Mouse (Mus musculus) forebrain, embryonic 16.5 days (tissue): ENCODE data around the gene Crtc2. TPM values are rescaled to one million over a fixed set of nuclear protein-coding genes. Genes with fewer than 3 reads are reported as not detected.
"Not testable (repeated sequence)": the region's sequence is repeated elsewhere in the genome, so short reads cannot be mapped to it uniquely, and the experiment has no call there.

Source experiments
- ATAC-seq: fragments of 200-750 bp; cut with Nextera tagmentation; 2 replicates; pipeline ENCODE4 v1.8.0; 2017; ENCODE audit warnings: mild to moderate bottlenecking, moderate library complexity
- H3K27ac ChIP-seq: fragments of 300-500 bp; sonication (generic); 2 replicates; pipeline ENCODE4 v1.5.1; 2014; ENCODE audit warnings: low read length, control low read depth
- H3K27me3 ChIP-seq: fragments of 300-500 bp; sonication (generic); replicated peaks from 2 replicates; pipeline ENCODE4 v1.6.1; 2014; ENCODE audit warnings: low read length; ENCODE audit not compliant: control insufficient read depth, insufficient read depth
- H3K36me3 ChIP-seq: fragments of 300-500 bp; sonication (generic); 2 replicates; pipeline ENCODE4 v1.6.1; 2014; ENCODE audit not compliant: control insufficient read depth, insufficient read depth
- H3K4me1 ChIP-seq: fragments of 300-500 bp; sonication (generic); replicated peaks from 2 replicates; pipeline ENCODE4 v1.6.1; 2014; ENCODE audit warnings: low read length; ENCODE audit not compliant: control insufficient read depth, insufficient read depth
- H3K4me2 ChIP-seq: fragments of 300-500 bp; sonication (generic); 2 replicates; pipeline ENCODE4 v1.6.1; 2014; ENCODE audit warnings: mild to moderate bottlenecking, low read length, control low read depth
- H3K4me3 ChIP-seq: fragments of 300-500 bp; sonication (generic); replicated peaks from 2 replicates; pipeline ENCODE4 v1.5.1; 2014; ENCODE audit warnings: mild to moderate bottlenecking, low read length, control low read depth
- H3K9ac ChIP-seq: fragments of 300-500 bp; sonication (generic); replicated peaks from 2 replicates; pipeline ENCODE4 v1.6.1; 2014; ENCODE audit warnings: low read depth, low read length, control low read depth
- H3K9me3 ChIP-seq: fragments of 300-500 bp; sonication (generic); 2 replicates; pipeline ENCODE4 v1.6.1; 2016; ENCODE audit warnings: low read length; ENCODE audit not compliant: control insufficient read depth
- WGBS: fragments of 180-500 bp; shearing (Covaris S2); extraction: QIAGEN DNeasy Blood & Tissue Kit; methylation state at CpG from one replicate; pipeline ENCODE4 v1.1.7; 2014; 5-methylcytosine and 5-hydroxymethylcytosine counted together
- polyA plus RNA-seq: library from polyadenylated mRNA; unstranded; fragments of >200 nt; fragmentation: Nextera tagmentation; extraction: Ambion mirVana; gene quantifications from 2 replicates; pipeline ENCODE4 v1.2.1, GENCODE M21; 2015

Crtc2 gene
- polyA plus RNA-seq, 1 experiment from 2014 or later: 23.2 TPM

DNA sequence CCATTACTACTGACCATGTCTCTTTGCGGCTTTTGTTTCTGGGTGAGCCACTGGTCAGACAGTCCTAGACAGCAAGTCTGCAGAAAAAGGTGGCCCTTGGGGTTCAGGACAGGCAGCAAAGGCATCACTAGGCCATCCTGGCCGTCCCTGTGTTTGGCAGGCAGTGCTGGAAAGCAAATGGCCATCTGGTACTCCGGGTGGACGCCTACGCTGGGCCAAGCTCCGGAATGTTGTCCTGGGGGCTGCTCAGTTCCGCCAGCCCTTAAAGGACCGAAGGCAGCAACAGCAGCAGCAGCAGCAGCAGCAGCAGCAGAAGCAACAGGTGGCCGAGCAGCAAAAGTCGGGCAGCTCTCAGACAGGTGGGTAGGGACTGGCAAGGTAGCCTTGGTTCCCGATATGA is 21.3 kb downstream of the Crtc2 start:
- ATAC-seq: no peak
- H3K27me3 ChIP-seq: no peaks in the 10 kb centered on the region
- H3K9me3 ChIP-seq: no peaks in the 10 kb centered on the region
- 92% methylated on average over 11 of the region's 11 CpGs for WGBS
- no peak overlapping the region for H3K4me2 ChIP-seq
- H3K9ac ChIP-seq: no peak overlapping the region
- peaks cover 11% of the 10 kb centered on the region for H3K36me3 ChIP-seq
- no peak overlapping the region for H3K4me3 ChIP-seq
- no peaks in the 10 kb centered on the region for H3K4me1 ChIP-seq
- no peak overlapping the region for H3K27ac ChIP-seq

DNA sequence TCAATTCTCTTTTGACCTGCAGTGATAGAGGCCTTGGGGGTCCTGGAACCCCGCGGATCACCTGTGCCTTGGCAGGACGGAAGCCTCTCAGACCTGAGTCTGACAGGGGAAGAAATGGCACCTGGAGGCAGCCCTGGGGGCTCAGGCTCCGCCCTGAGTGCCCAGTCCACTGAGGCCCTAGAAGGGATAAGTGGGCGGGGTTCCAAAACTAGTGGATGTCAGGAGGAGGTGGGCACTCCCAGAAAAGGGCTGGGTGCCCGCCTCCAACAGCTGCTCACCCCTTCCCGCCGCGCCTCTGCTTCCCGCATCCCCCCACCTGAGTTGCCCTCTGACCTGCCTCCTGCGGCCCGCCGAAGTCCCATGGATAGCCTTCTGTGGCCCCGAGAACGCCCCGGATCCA is 22.9 kb downstream of the Crtc2 start:
- H3K27me3 ChIP-seq: no peaks in the 10 kb centered on the region
- WGBS: 36% methylated on average over 15 of the region's 16 CpGs
- ATAC-seq: no peak
- no peak overlapping the region for H3K4me2 ChIP-seq
- H3K27ac ChIP-seq: no peak overlapping the region
- no peaks in the 10 kb centered on the region for H3K4me1 ChIP-seq
- peaks cover 11% of the 10 kb centered on the region for H3K36me3 ChIP-seq
- no peak overlapping the region for H3K4me3 ChIP-seq
- no peaks in the 10 kb centered on the region for H3K9me3 ChIP-seq
- H3K9ac ChIP-seq: no peak overlapping the region

DNA sequence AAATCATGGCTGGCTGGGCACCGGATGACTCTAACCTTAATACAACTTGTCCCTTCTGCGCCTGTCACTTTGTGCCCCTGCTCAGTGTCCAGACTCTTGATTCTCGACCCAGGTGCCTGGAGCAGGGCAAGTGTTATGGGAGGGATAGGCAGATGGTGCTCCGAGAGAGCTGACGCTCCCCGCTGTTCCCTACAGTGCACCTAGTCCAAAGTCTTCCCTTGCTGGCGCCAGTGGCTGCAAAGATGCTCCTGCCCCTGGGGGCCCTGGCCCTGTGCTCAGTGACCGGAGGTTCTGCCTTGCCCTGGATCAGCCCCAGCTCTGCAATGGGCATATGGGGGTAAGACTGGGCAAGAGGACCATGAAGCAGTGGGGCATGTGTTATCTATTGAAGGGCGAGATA is 23.8 kb downstream of the Crtc2 start:
- ATAC-seq: no peak
- Histone ChIP-seq H3K27me3 (no peaks in the 10 kb centered on the region), H3K36me3 (peaks cover 9% of the 10 kb centered on the region; the same call in 1 of the 2 replicates), H3K9me3 (no peaks in the 10 kb centered on the region), H3K4me3 (no peak overlapping the region), H3K9ac (no peak overlapping the region), H3K4me2 (no peak overlapping the region), H3K4me1 (no peaks in the 10 kb centered on the region), H3K27ac (no peak overlapping the region)
- WGBS: 93% methylated on average over 9 of the region's 9 CpGs

DNA sequence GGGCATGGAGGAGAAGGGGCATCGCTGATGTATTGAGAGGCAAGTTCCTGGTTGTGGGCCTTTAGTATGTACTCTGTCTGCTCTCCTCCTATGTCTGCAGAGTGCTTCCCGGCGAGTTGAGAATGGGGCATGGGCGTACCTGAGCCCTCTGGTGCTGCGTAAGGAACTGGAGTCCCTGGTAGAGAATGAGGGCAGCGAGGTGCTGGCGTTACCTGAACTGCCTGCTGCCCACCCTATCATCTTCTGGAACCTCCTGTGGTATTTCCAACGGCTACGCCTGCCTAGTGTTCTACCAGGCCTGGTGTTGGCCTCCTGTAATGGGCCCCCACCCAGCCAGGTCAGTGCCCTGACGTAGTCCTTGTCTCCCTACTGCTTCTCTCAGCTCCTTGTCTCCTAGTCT is 24.2 kb downstream of the Crtc2 start:
- Histone ChIP-seq H3K4me3 (no peak overlapping the region), H3K36me3 (peaks cover 9% of the 10 kb centered on the region; the same call in 1 of the 2 replicates), H3K27me3 (no peaks in the 10 kb centered on the region), H3K27ac (no peak overlapping the region), H3K4me2 (no peak overlapping the region), H3K4me1 (no peaks in the 10 kb centered on the region), H3K9ac (no peak overlapping the region), H3K9me3 (no peaks in the 10 kb centered on the region)
- ATAC-seq: no peak
- WGBS: 97% methylated on average over 10 of the region's 10 CpGs

DNA sequence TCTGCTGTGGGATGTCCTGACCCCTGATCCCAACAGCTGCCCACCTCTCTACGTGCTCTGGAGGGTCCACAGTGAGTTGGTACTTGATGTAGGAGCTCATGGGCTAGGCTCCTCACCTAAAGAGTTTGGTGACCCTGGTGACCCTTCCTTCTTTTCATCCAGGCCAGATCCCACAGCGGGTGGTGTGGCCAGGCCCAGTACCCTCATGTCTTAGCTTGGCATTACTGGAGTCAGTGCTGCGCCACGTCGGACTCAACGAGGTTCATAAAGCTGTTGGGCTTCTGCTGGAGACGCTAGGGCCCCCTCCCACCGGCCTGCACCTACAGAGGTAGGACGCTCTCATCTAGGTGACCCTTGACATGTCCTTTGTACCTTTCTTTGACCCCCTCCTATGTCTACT is 25.3 kb downstream of the Crtc2 start:
- H3K4me3 ChIP-seq: no peak overlapping the region
- H3K9ac ChIP-seq: no peak overlapping the region
- no peaks in the 10 kb centered on the region for H3K9me3 ChIP-seq
- H3K27ac ChIP-seq: no peak overlapping the region
- ATAC-seq: no peak
- 92% methylated on average over 9 of the region's 9 CpGs for WGBS
- no peak overlapping the region for H3K4me2 ChIP-seq
- H3K36me3 ChIP-seq: peaks cover 9% of the 10 kb centered on the region; the same call in 1 of the 2 replicates
- no peaks in the 10 kb centered on the region for H3K4me1 ChIP-seq
- H3K27me3 ChIP-seq: no peaks in the 10 kb centered on the region

DNA sequence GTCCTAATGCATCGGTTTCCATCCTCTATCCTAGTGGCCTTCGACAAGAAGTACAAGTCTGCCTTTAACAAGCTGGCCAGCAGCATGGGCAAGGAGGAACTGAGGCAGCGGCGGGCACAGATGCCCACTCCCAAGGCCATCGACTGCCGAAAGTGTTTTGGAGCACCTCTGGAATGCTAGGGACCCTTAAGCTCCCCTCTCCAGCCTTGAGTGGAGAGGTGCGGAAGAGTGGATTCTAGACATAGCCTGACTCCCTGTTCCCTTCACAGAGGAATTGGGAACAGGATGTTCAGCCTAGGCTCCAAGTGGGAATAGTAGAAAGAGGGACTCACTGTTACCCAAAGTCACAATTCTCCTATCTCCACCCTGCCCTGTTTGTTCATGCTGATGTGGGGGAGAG is 25.8 kb downstream of the Crtc2 start:
- 92% methylated on average over 7 of the region's 7 CpGs for WGBS
- peaks cover 9% of the 10 kb centered on the region; the same call in 1 of the 2 replicates for H3K36me3 ChIP-seq
- ATAC-seq: no peak

DNA sequence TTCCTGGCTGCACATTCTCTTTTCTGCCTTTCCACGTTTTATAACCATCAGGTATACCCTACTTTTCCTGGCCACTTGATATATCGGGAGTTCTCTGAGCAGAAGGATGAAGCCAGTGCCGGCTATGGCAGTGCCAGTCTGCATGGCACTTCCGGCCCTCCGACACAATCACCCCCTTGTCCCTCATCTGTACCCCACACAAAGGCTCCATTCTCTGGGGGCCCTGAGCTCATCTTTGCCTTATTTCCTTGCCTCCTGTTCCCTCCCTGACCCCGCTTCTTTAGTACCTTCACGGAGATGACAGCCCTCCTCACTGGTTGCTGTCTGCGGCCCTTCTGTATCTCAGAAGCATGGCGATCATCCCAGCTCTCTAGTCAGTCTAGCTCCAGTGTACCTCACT is 26.7 kb downstream of the Crtc2 start:
- 94% methylated on average over 9 of the region's 9 CpGs for whole genome bisulfite sequencing
- no peaks in the 10 kb centered on the region for H3K4me1 ChIP-seq
- no peak overlapping the region for H3K9ac ChIP-seq
- H3K9me3 ChIP-seq: no peaks in the 10 kb centered on the region
- H3K27ac ChIP-seq: no peak overlapping the region
- no peak overlapping the region for H3K4me3 ChIP-seq
- ATAC-seq: no peak
- H3K36me3 ChIP-seq: peaks cover 9% of the 10 kb centered on the region; the same call in 1 of the 2 replicates
- H3K4me2 ChIP-seq: no peak overlapping the region
- no peaks in the 10 kb centered on the region for H3K27me3 ChIP-seq

More for the DNA sequence above, 25.8 kb downstream of the Crtc2 start:
- Histone ChIP-seq H3K9me3 (no peaks in the 10 kb centered on the region), H3K27ac (no peak overlapping the region), H3K9ac (no peak overlapping the region), H3K4me3 (no peak overlapping the region), H3K27me3 (no peaks in the 10 kb centered on the region), H3K4me2 (no peak overlapping the region), H3K4me1 (no peaks in the 10 kb centered on the region)

DNA sequence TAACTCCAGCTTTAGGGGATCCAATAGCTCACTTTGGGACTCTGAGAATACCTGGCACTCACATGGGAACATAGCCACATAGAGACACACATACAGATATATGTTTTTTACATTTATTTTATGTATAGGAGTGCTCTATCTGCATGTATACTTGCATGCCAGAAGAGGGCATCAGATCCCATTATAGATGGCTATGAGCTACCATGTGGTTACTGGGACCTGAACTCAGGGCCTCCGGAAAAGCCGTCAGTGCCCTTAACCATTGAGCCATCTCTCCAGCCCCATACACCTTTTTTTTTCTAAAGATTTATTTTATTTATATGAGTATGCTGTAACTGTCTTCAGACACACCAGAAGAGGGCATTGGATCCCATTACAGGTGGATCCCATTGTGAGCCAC is 30.2 kb downstream of the Crtc2 start:
- H3K4me3 ChIP-seq: no peak overlapping the region
- H3K9ac ChIP-seq: no peak overlapping the region
- peaks cover 4% of the 10 kb centered on the region; the same call in 1 of the 2 replicates for H3K36me3 ChIP-seq
- no peaks in the 10 kb centered on the region for H3K9me3 ChIP-seq
- no peak for ATAC-seq
- WGBS: 100% methylated on average over 2 of the region's 2 CpGs
- H3K4me1 ChIP-seq: no peaks in the 10 kb centered on the region
- H3K27ac ChIP-seq: no peak overlapping the region
- H3K27me3 ChIP-seq: no peaks in the 10 kb centered on the region
- no peak overlapping the region for H3K4me2 ChIP-seq

DNA sequence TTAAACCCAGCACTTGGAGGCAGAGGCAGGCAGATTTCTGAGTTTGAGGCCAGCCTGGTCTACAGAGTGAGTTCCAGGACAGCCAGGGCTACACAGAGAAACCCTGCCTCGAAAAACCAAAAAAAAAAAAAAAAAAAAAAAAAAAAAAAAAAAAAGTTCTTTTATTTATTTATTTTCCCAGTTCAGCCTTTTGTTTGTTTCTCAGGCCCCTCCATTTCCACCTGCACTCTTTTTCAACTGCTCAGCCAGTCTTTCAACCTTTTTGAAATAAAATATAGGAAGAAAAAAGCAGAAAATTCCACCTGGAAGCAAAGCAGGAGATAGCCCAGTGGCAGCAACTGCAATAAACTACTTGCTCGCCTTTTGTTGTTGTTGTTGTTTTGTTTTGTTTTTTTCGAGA is 35.4 kb downstream of the Crtc2 start:
- not testable (repeated sequence) for H3K4me1 ChIP-seq, H3K4me2 ChIP-seq, H3K9me3 ChIP-seq, H3K36me3 ChIP-seq, ATAC-seq, H3K27me3 ChIP-seq, H3K4me3 ChIP-seq, H3K9ac ChIP-seq, H3K27ac ChIP-seq
- WGBS: 81% methylated on average over 2 of the region's 3 CpGs

DNA sequence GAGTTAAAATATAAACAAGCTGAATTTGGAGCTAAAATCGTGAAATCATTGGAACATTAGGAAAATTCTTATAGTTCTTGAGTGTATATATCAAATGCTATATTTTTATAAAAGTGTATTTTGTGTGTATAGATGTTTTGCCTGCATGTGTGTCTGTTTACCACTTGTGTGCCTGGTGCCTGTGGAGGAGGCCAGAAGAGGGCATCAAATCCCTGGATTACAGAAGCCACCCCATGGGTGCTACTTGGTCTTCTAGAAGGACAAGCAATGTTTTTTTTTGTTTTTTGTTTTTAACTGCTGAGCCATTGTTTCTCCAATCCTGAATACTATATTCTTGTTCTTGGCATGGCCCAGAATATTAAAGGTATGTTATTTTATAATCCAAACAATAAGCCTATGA is 36.6 kb downstream of the Crtc2 start:
- Histone ChIP-seq H3K27me3 (no peaks in the 10 kb centered on the region), H3K4me3 (no peak overlapping the region), H3K9me3 (no peaks in the 10 kb centered on the region), H3K36me3 (no peaks in the 10 kb centered on the region), H3K4me2 (no peak overlapping the region), H3K4me1 (peaks cover 15% of the 10 kb centered on the region), H3K27ac (no peak overlapping the region), H3K9ac (no peak overlapping the region)
- no peak for ATAC-seq
- 96% methylated on average over 1 of the region's 1 CpGs for WGBS
